Mouse (Mus musculus) urinary bladder, postnatal 14 days (tissue): ENCODE measurements around the gene Gm43951.

Experiments
- DNase-seq: peaks from one replicate; pipeline ENCODE4 v3.0.0; 2021; ENCODE audit warnings: low spot score

The Gm43951 gene

GRCm38 (mm10) chr11:72206341-72207203, at the start of gene Gm43951:
Gene Gm43951, minus strand, starts transcription at chr11:72206840.
- peak; percentile 27 for DNase-seq

- no peak for DNase-seq
These were observed 49.8 kb upstream of the Gm43951 start for GRCm38 (mm10) chr11:72256441-72256840.

GRCm38 (mm10) chr11:72255629-72256028, 49.0 kb upstream of the Gm43951 start:
- no peak for DNase-seq

GRCm38 (mm10) chr11:72245196-72245753, 38.6 kb upstream of the Gm43951 start:
- no peak for DNase-seq

GRCm38 (mm10) chr11:72240062-72240860, 33.6 kb upstream of the Gm43951 start:
- no peak for DNase-seq

- DNase-seq, result no peak
These were observed 27.4 kb upstream of the Gm43951 start for GRCm38 (mm10) chr11:72234013-72234412.

GRCm38 (mm10) chr11:72232991-72233390, 26.4 kb upstream of the Gm43951 start:
- no peak for DNase-seq

GRCm38 (mm10) chr11:72232068-72232467, 25.4 kb upstream of the Gm43951 start:
- no peak for DNase-seq

GRCm38 (mm10) chr11:72228513-72228912, 21.9 kb upstream of the Gm43951 start:
- DNase-seq, result no peak

GRCm38 (mm10) chr11:72226901-72227300, 20.3 kb upstream of the Gm43951 start:
- DNase-seq, result no peak

DNA sequence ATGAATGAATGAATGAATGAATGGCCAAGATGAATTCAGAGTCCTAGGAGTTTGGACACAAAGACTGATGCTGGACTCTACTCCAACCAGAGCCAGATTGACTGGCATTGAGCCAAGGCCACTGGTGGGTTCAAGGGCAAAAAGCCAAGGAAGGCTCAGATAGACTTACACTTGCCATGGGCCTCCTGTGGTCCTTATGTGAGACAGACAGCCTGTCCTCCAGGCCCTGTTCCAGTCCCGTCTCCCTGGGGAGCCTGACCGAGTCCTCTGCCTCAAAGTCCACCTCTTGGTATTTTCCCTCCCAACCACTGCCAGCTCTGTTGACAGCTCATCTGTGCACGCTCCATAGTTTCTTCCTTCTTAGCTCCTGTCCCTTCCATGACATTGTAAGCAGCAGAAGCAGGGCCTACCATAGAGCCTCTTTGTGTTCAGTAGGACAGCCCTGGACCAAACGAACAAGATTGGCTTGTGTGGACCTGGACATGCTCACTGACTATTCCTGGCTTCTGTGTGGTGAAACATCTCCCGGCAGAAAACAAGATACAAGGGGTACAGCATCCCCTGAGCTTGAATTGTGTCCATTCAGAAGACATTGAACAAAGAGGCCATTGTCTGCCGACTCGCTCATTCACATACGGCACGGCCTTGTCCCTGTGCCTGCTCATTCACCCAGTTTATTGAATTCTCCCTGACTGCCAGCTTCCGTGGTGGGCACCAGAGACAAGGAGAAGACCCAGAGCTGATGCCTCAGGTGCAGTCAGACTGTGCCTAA, 19.6 kb upstream of the Gm43951 start:
- DNase-seq, result no peak

GRCm38 (mm10) chr11:72224865-72225264, 18.2 kb upstream of the Gm43951 start:
- peak; percentile 78 for DNase-seq

GRCm38 (mm10) chr11:72223414-72223813, 16.8 kb upstream of the Gm43951 start:
- no peak for DNase-seq

DNA sequence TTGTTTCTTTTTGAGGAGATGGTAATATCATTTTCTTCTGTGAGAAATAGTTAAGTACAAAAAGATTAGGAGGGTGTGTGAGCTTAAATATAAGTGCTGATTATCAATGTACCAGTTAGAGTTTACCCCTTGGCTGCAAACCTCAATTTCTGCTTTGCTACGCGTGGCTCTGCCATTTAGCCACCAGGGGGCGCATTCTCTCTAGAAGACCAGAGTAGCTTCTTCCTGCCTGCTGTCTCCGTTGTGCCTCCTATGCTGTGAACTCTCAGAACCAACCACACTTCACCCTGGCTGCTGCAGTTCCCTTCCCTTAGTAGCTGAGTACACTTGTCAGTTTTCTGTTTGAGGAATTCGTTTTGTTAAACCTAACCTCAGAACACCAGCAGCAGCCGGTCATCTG, 14.6 kb upstream of the Gm43951 start:
- DNase-seq, result peak; percentile 73

- DNase-seq, result no peak
These were observed 10.5 kb upstream of the Gm43951 start for GRCm38 (mm10) chr11:72217116-72217515.

DNA sequence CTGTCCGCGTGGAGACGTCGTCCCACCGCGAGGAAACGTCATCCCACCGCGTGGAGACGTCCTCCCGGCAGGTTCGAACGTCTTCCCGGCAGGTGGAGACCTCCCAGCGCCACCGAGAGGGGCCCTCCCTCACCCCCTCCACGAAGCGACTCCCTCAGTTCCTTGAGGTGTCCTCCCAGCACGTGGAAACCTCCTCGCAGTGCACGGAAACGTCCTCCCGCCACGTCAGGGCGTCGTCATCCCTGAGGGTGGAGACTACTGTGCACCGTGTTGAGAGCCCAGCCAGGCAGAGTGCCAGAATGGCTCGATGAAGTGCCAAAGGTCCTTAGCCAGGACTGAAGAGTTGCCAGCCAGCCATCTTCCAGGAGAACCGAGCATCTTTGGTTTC, 8.8 kb upstream of the Gm43951 start, which contains the start of gene Med31:
Gene Med31, minus strand, starts transcription at position 183 of the 388 bp plus-strand sequence.
- DNase-seq, result peak; percentile 76

DNA sequence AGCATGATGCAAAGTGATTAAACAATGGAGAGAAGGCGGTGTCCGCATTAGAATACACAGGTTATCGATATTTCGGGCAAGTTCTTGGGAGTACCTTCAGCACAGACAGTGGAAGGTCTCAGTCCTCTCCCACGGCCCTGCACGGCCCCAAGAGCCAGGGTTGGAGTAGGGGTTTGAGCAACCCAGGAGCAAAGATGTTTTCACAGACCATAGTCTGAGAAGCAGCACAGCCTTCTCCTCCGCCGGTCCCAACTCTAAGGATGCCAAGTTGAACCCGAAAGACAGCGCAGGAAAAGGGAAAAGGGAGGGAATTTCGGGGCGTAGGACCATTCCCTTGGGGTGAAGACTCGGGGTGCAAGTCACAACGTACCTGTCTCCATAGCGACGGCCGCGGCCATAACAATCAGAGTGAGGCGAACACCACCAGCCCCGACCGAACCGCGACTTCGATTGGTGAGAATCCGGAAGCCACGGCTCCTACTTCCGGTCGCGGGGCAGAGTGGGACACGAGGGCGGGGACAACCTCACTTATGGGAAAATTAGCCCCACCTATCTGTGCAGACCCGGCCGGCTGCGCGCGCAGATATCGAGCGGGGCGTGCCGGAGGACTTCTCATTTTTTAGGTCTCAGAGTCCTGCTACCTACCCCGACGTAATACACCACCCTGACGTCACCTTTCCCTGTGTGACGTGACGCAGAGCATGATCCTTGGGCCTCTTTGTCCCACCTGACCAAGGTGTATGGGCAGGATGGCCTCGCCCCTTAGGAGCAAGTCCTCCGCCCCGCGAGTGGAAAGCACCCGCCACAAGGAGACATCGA, 8.2 kb upstream of the Gm43951 start:
- DNase-seq, result peak; percentile 95

DNA sequence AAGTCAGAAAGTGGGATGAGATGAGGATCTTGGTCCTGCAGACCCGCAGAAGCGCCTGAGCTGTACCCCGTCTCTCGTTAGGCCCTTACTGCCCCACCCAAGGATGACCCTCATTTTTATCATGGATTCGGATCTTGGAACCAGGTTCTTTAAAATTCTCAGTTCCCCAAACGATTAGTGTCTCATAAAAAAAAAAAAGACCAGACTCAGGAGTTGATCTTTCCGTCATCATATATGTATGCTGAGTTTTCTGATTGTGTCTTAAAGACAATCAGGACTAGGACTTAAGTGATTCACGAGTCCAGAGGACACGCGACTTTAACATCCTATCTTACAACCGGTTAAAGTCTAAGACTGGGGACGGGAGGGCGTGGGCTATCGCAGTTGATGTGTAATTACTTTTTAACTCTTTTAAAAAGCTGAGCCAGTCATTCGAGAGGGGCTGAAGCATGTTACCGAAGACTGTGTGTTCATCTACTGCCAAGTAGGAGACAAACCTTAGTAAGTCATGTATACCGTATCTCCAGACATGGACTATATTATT, 1.3 kb upstream of the Gm43951 start:
- DNase-seq, result no peak

DNA sequence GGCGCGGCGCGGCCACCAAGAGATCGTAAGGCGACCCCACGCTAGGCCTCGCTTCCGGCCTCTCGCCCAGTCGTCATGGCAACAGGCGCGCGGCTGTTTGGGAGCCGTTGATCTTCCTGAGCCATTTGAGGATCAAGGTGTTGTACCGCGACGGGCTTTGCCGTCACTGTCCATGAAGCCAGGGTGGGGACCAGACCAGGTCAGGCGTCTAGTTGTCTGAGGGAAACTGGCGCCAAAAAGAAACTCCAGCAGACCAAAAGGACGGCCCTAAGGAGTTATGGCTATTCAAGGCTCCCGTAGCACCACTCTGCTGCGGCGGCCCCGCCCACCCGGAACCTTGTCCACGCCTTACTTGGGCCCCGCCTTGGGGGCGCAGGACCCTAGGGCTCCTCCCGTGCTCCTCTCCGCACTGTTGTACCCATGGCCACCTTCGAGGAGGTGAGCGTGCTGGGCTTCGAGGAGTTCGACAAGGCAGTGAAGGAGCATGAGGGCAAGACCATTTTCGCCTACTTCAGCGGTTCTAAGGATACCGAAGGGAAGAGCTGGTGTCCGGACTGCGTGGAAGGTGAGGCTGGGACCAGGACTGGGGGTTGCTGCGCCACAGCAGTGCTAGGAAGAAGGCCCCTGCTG, 679 bp upstream of the Gm43951 start, which contains the start of the genes 4933427D14Rik and Txndc17:
Gene 4933427D14Rik, minus strand, starts transcription at position 256 of the 630 bp plus-strand sequence.
Gene Txndc17, plus strand, starts transcription at position 344 of the 630 bp plus-strand sequence.
- DNase-seq, result peak; percentile 88

- no peak for DNase-seq
These were observed 1.4 kb downstream of the Gm43951 start for GRCm38 (mm10) chr11:72205256-72205655.
